Mouse (Mus musculus) olfactory bulb, adult 2 months (tissue): ENCODE results near the gene 1700019D03Rik.

ENCODE experiments used
- CTCF ChIP-seq: fragments of 200-500 bp; IDR thresholded peaks from 2 replicates; pipeline ENCODE4 v1.5.1; 2012; ENCODE audit warnings: low read depth, mild to moderate bottlenecking, low read length, moderate library complexity; ENCODE audit not compliant: insufficient read depth
- POLR2A ChIP-seq: fragments of 200-500 bp; IDR thresholded peaks from 2 replicates; pipeline ENCODE4 v1.6.1; 2012; ENCODE audit warnings: mild to moderate bottlenecking, low read depth, low read length, moderate library complexity; ENCODE audit not compliant: insufficient read depth

DNA sequence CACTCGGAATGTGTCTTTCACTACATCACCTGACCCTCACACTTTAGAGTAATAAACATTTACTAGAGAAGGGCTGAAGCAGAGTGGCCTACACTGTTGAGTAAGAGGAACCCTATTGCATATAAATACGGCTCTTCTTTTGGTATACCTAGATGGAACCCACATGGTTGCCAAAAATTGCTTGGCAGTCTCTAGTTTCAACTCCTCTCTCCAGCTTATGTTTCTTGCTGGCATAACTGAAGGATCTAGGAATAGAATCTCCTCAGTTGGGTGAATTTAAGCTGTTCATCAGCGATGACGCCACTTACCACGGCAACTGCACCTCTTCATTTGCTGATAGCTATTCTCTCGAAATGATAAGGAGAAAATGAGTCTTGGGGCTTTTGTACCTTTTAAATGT lies 5.3 kb downstream of the 1700019D03Rik start:
- no peak for TF ChIP-seq CTCF
- no peak for TF ChIP-seq POLR2A
